Mouse (Mus musculus): Measurements from ENCODE around the gene Cnpy1.

The Cnpy1 gene

GRCm38 (mm10) chr5:28179237-28179790 lies 66.3 kb downstream of the Cnpy1 start:
- no peak for DNase-seq

- no peak for DNase-seq
Measured at GRCm38 (mm10) chr5:28178322-28178721, 67.3 kb downstream of the Cnpy1 start.

DNA sequence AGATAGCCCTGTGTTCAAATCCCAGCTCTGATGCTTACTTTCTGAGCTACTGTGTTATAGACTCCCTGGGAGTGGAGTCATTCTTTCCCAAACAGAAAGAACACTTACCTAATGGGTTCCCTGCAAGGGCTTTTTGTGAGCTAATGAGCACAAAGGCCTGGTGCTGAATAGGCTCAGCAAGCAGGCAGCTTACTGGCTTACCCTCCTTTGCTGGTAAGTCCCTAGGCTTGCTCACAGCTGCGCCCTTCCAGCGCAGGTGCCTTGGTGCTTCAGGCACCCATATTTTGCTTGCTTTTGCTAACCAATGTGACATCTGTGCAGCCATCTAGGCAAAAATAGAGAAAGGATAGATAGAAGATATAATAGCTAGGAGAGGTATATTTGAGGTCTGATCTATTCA lies 69.0 kb downstream of the Cnpy1 start:
- no peak for DNase-seq

GRCm38 (mm10) chr5:28176023-28176422 lies 69.6 kb downstream of the Cnpy1 start:
- no peak for DNase-seq

GRCm38 (mm10) chr5:28175570-28175919 lies 70.1 kb downstream of the Cnpy1 start:
- no peak for DNase-seq

- no peak for DNase-seq
Measured at GRCm38 (mm10) chr5:28174876-28175569, 70.6 kb downstream of the Cnpy1 start.

GRCm38 (mm10) chr5:28174086-28174485 lies 71.5 kb downstream of the Cnpy1 start:
- DNase-seq: no peak

GRCm38 (mm10) chr5:28173674-28174073 lies 71.9 kb downstream of the Cnpy1 start:
- DNase-seq: no peak

GRCm38 (mm10) chr5:28172921-28173670 lies 72.5 kb downstream of the Cnpy1 start:
- DNase-seq: no peak

DNA sequence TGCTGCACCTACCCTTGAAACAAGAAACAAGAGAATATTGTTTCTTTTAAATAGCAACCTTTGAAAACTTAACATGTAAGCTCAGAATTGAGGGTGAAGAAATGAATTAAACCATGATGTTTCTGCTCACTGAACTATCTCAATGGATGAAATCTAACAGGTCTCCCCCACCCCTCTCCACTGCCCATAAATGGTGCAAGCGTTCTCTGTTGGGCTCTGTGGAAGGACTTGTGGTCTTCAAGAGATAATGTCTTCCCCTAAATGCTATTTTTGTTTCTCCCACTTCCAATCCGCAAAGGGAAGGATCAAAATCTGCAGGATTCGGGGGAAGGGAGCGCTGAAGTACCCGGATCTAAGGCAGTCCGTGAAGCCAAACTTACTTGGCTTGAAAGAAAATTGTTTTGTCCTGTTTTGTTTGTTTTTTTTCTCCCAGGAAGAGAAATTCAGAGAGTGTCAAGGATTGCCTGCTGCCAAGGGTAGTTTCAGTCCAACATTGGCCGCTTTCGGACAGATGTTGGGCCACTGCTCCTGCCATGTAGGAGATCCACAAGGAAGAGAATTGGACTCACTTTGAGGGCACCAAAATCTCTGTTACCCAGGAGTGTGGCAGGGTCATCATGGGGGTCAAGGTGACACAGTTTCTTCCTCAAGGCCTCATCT lies 73.2 kb downstream of the Cnpy1 start:
- no peak for DNase-seq

GRCm38 (mm10) chr5:28171667-28172066 lies 73.9 kb downstream of the Cnpy1 start:
- no peak for DNase-seq

GRCm38 (mm10) chr5:28170892-28171291 lies 74.7 kb downstream of the Cnpy1 start:
- no peak for DNase-seq

DNA sequence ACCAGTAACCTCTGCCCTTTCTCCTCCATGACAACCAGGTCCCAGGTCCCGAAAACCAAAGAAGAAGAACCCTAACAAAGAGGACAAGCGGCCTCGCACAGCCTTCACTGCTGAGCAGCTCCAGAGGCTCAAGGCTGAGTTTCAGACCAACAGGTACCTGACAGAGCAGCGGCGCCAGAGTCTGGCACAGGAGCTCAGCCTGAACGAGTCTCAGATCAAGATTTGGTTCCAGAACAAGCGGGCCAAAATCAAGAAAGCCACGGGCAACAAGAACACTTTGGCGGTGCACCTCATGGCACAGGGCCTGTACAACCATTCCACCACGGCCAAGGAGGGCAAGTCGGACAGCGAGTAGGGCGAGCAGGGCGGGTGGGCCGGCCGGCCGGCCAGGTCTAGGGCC lies 75.5 kb downstream of the Cnpy1 start:
- no peak for DNase-seq

GRCm38 (mm10) chr5:28169166-28169801 lies 76.3 kb downstream of the Cnpy1 start:
- DNase-seq: no peak

GRCm38 (mm10) chr5:28168253-28169165 lies 77.1 kb downstream of the Cnpy1 start:
- DNase-seq: no peak

DNA sequence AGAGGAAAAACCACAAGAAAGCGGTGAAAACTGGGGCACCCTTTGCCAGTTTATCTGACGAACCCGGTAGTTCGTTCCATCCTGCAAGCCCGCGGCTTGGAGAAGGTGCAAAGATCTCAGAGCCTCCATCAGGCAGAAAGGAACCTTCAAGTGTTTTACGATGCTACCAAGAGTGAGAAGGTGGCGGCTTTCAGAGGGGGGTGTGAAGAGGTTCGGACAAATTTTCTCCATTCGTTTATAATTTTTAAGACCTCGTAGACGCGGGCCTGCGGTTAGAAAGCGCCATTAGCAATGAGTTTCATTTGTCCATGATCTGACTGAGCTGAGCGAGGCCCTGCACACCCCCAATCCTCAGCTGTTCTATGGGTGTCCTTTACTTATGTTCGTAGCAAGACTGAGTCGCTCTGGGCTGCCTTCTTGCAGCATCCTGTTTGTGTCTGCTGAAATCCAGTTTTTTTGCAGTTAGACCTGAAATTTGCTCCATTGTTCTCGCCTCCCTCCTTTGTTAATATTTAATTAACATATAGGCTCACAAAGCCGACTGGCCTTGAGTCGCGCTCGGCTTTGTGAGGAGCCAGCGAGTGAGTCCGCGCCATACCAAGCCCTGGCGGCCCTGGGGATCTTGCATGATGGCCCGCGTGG lies 77.9 kb downstream of the Cnpy1 start:
- DNase-seq: peak in 1 of 2 experiments; percentile 15

GRCm38 (mm10) chr5:28166256-28167231 lies 79.1 kb downstream of the Cnpy1 start:
- peak; percentile 17 to 42 for DNase-seq

GRCm38 (mm10) chr5:28165358-28166255 lies 80.0 kb downstream of the Cnpy1 start, which contains the start of gene En2:
Gene En2, plus strand, starts transcription at chr5:28165694.
- peak; percentile 21 to 44 for DNase-seq

DNA sequence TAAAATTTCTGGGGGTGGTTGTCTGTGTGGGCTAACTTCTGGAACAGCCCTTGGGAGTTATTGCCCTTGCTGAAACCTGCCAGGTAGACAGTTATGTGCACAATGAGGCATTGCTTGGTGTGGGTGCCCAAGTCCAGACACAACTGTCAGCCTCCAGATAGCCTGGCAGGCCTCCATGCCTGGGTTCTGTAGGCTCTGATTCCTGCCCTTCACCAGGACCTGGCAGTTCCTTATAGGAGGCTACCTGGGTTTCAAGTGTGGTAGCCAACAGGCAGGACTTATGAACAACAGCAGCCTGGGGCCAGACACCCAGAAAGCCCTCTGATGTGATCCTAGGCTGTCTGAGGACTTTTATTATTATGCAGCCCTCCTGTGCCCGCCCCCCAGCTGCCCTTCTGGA lies 81.7 kb downstream of the Cnpy1 start:
- DNase-seq: no peak
